Mouse (Mus musculus) adrenal gland, adult 8-10 months (tissue): ENCODE results near the gene Rnf168. TPM values are rescaled to one million over a fixed set of nuclear protein-coding genes. Genes with fewer than 3 reads are reported as not detected.
"Not testable (repeated sequence)": the region's sequence is repeated elsewhere in the genome, so short reads cannot be mapped to it uniquely, and the experiment has no call there.

Experiments
- DNase-seq: peaks from one replicate; pipeline ENCODE4 v3.0.0; 2022
- total RNA-seq, 4 experiments: library from RNA; stranded (reverse); gene quantifications; 2 replicates each; pipeline ENCODE4 v1.2.4; 2022

Gene Rnf168
- 10 to 100 TPM; 24.5 to 30.2 (median 26.0) TPM for total RNA-seq

DNA sequence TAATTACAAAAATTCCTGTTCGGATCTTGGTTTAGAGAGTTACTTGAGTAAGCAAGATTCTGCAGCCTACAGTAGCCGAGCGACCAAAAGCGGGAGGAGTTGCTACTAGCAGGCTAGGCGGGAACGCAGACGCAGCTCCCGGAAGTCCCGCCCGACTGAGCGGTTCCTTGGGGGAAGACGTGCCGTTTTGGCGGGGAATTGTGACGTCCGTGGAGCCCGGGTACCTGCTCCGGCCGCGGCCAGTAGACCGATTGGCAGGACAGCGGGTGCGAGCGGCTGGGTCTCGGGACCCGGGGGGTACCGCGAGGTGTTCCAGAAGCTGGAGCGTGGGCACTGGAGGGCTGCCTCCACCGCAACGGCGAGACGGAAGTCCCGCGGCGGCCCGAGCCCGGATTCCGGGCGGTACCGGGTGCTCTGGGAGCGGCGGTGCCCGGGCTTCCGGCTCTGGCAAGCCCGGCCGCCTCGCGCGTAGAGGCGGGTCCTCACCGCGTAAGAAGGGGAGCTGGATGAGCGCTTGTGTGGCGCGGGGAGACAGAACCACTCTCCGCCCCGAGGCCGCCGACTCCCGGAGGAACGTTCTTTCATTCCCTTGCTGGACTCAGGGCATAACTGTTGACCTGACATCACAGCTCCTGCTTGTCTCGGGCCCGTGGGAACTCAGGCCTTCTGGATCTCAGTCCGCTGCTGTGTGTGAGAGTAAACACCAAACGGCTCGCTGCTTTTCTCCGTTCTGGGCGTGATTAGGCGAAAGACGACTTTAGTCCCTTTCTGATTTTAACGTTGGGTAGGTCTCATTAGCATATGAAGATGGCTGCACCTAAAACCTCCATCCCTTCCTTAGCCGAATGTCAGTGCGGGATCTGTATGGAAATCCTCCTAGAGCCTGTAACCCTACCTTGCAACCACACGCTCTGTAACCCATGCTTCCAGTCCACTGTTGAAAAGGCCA lies at the start of gene Rnf168:
Gene Rnf168 (plus strand): TSS at position 152 of the 949 bp plus-strand sequence.
- DNase-seq, result peak; percentile 88

DNA sequence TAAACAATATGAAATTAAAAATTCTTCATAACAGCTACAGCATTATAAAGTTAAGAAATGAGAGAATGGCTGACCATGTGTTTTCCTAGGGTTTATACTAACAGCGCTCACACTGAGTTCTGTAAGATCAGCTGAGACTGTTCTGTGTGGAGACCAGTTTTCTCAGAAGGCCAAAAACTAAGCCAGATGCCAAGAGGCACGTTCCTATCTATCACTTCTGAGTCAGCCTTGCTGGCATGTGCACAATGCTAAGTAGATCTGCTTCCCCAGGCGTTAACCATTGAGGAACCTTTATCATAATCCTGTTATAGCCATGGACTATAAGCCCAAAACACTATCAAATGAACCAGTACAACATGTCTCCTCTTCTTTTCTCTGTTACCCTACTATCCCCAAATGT lies 45.2 kb upstream of the Rnf168 start:
- peak; percentile 65 for DNase-seq

DNA sequence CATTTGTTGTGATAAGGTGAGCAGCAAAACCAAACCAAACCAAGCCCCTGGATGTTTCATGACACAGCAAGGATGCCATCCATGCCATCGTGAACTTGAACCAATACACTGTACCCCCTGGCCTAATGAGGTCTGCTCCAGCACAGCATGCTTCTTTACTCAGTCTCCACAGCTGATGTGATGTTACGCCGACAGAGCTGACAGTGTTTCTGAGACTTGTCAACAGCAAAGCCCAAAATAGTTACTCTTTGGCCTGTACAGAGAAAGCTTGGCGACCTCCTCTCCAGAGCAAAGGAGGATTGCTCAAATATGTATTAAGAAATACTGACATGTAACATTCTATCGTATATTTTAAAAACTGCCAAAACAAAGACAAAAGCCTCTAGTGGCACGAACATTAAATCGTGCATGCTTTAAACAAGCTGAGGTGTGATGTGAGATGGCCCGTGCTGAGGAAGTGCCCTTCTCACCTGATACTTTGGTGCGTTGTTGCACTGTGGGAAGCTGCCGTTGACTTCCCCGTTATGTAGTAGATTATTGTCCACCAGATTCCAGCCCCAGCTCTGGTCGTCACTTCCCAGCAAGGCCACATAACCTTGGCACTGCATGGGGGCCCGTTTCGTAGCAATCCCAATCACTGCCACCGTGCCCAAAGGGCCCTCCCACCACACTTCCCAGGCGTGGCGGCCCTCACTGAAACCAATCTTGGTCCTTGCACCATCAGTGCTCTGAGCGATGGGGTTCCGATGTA lies 39.2 kb upstream of the Rnf168 start:
- no peak for DNase-seq

DNA sequence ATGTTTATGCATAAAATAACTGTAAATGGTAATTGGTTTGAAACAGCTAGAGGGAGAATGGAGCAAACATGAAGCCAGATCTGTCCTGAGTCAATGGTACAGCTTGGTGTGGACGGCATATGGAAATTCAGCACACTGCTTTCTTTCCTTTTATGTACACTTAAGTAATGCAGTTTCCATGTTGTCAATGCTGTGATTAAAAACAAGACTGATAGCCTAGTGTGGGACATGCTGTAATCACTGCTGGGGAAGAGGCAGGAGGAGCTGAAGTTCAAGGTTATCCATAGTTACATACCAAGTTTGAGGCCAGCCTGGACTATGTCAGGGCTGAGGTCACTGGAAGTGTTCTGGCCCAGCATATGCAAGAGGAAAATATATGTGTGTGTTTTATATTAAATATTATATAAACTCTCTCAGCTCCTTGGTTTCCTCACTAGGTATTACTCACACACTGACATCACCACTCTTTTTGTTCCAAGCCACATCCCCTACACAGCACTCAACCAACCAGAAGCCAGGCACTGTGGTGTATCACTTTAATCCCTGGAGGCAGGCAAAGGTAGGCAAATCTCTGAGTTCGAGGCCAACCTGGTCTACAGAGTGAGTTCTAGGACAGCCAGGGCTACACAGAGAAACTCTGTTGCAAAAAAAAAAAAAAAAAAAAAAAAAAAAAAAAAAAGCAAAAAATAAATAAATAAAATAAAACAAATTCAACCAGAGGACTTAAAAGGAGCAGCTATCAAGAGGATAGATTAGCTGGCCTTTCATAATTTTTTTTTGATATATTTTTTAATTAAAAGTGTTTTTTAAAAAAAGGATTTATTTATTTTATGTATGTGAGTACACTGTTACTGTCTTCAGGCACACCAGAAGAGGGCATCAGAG lies 37.6 kb upstream of the Rnf168 start:
- no peak for DNase-seq

DNA sequence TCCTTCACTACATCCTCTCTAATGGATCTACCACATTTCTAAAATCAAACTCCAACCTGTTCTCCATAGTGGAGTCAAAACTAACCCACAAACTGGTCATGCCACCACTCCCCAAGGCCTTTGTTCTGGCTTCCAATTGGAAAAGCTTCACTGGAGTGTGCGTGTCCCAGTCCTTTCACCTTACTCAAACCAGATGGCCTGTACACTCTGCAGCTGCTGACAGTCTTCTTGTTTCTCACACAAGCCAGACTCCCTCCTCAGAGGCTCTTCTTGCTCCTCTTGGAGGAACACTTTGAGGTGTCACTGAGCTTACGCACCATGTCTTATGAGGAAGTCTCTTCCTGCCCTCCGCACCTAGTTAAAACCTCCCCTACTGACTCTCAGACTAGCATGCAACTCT lies 33.4 kb upstream of the Rnf168 start:
- no peak for DNase-seq

DNA sequence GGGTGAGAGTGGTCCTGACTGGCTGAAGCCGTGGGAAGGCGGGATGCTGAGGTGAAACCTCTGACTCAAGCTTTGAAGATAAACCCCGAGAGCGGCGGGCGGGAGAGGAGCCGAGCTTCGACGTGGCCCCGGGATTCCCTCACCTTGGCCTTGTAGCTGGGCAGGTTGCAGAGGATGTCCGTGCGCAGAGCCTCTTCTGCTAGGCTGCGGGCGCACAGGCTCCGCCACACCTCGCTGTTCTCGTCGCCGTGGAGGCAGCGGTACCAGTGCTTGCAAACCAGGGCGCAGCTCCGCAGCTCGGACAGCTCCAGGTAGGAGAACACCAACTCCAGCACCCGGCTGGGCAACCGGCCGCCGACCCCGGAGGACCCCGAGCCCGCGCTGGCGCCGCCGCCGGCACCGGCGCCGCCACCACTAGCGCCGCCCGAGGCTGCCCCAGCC lies 30.9 kb upstream of the Rnf168 start:
- peak; percentile 45 for DNase-seq

DNA sequence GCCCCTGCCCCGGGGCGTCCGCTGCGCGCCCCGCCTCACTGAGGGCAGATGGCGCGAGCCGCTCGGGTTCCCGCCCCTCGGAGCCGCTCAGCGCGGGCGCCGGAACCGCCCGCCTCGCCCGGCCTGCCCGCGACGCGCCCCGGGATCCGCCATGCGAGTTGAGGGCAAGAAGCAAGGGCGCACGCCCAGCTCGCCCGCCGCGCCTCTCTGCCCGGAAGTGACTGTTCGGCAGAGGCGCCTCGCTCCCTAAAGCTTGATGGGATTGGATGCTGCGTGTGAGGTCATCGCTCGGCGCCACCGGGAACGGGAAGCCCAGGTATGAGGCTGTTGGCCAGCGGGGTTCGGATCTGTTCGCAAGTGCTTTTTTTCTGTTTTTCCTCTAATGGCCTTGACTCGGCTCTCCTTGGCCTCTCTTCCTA lies 30.3 kb upstream of the Rnf168 start, which contains the start of the genes Fbxo45 and Wdr53:
Gene Fbxo45 (minus strand): TSS at position 207 of the 419 bp plus-strand sequence.
Gene Wdr53 (plus strand): TSS at position 276 of the 419 bp plus-strand sequence.
- DNase-seq, result peak; percentile 98

DNA sequence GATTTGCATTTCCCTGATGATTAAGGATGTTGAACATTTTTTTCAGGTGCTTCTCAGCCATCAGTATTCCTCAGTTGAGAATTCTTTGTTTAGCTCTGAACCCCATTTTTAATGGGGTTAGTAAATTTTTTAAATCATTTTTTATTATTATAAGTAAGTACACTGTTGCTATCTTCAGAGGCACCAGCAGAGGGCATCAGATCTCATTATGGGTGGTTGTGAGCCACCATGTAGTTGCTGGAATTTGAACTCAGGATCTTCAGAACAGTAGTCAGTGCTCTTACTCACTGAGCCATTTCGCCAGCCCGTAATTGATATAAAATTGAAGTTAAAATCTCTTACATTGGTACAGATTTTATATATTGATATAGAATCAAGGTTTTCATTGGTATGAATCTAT lies 13.0 kb upstream of the Rnf168 start:
- not testable (repeated sequence) for DNase-seq

DNA sequence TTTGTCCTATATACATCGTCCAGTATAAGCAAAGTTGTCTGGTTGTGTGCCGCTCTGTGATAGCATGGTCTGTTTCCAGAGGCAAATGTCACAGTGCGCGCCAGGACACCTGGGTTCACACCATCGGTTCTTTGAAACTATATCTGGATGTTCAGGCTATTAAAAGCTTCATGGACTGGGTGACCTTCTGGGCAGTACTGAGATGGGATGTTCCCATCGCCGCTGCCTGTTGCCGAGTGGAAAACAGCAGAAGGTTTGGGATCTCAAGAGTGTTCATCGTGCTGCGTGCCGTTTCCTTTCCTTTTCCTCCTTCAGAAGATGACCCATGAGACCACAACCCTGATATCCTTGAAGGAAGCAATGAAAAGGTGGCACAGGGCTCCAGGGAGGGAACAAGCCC lies 6.0 kb upstream of the Rnf168 start, which contains the start of gene Smco1:
Gene Smco1 (plus strand): TSS at position 178 of the 400 bp plus-strand sequence.
- DNase-seq, result no peak

DNA sequence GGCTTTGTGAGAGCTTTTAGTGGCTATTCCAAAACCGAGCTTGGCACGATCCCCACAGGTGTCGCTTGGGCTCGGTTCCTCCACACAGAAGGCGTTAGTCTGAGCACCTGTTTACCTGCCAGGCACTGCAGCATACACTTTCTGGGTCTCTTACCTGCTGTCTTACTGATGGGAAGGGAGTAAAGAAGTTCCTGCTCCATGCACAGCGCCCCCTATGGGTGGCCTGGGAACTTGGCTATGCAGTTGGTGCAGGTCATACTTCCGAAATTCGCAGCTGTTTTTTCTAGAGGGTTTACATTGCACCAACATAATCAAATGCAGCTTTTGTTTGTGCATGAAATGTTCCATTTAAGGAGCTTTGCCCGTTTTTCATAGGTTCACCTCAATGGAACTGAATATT lies 3.9 kb upstream of the Rnf168 start:
- DNase-seq, result no peak

DNA sequence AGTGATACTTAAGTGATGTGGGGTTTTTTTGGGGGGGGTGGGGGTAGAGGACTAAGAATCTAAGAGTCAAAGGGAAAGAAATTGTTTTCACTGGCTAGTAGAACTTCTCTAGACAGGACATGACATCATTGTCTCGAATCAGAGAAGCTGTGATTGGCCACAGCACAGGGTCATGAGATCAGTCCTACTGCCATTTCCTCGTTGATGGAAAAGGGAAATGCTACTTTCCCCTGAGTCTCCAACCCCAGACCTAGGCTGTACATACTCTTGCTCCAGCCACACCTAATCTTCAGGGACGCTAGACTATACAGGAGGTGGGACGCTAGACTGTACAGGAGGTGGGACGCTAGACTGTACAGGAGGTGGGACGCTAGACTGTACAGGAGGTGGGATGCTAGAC lies 2.2 kb upstream of the Rnf168 start:
- no peak for DNase-seq

DNA sequence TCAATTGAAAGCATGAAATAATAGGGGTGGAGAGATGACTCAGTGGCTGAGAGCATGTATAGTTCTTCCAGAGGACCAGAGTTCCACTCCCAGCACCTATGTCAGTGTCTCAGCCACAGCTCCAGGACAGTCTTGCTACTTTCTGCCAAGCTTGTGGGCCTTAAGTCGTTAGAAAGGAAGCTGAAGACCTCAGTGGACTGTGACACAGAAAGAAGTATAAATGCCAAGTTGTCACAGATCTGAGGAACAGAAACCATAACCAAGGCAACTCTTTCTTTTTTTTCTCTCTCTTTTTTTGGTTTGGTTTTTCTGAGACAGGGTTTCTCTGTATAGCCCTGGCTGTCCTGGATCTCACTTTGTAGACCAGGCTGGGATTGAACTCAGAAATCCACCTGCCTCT lies 1.4 kb upstream of the Rnf168 start:
- no peak for DNase-seq

DNA sequence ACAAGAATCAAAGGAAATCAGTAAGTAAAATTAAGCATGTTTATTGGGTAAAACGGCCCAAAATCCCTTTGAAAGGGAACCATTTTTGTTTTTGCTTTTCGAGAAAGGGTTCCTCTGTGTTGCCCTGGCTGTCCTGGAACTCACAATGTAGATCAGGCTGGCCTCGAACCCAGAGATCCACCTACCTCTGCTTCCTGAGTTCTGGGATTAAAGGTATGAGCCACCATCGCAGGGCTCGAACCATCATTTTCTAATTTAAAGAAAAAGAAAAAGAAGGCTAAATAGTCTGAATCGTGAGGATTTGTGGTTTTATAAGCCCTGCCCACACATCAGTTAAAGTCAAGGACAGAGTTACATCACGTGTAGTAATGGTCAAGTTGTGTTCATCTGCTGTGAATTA lies 1.1 kb downstream of the Rnf168 start:
- no peak for DNase-seq

DNA sequence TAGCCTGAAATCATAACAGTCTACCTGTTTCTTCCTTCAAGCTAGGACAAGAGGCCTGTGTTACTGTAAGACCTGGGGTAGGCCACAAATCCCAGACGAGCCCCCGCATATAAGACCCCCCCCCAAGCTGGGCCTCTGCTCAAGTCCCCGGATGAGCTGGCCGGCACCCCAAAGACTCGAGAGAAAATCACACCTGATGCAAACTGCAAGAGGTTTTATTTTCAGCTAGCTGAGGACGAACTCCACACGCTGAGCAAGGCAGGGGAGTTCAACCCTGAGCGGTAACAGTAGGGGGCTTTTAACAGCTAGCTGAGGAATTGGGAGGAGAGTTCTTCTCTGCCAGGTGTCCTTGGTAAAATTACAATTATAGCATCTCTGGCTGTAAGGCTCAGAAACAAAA lies 3.0 kb downstream of the Rnf168 start:
- DNase-seq, result no peak

DNA sequence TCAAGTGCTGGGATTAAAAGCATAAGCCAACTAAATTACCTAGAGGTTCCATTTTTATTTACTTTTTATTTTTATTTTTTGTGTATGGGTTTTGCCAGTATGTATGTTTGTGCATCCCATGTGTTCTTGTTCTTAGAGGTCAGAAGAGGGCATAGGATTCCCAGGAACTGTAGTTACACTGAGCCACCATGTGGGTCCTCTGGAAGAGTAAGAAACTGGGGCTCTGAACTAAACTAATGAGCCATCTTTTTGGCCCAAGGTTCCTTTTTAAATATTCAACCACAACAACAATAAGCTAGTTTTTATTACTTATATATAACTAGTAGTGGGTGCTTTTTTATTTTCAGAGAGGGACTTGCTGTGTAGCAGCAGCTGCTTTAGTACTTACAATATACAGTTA lies 5.3 kb downstream of the Rnf168 start:
- DNase-seq, result no peak

DNA sequence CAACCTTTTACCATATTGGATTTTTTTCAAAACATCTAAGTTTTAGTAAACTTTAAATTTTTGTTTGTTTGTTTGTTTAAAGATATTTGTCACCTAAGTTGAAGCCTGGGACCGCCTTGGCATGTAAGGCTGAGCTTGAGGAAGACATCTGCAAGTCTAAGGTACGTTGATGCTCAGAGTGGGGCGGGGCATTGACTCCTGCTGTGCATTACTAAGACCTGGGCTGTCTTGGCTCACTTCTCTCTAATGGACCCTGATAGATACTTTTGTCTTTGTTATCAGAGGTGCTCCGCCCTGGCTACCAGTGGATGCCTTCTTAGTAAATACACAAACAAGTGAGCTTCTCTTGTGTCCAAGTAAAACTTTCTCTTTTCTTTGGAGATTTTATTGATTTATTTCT lies 14.6 kb downstream of the Rnf168 start:
- DNase-seq, result no peak

DNA sequence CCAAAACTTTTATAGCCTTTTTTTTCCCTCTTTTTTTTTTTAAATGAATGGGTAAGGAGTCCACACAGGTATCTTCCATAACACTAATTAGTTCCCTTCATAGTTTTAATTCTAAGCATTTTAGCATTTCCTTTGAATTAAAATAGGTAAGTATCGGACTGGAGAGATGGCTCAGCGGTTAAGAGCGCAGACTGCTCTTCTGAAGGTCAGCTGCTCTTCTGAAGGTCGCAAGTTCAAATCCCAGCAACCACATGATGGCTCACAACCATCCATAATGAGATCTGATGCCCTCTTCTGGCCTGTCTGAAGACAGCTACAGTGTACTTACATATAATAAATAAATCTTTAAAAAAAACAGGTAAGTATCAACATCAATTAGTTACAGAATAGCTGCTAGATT lies 22.4 kb downstream of the Rnf168 start:
- DNase-seq, result not testable (repeated sequence)

DNA sequence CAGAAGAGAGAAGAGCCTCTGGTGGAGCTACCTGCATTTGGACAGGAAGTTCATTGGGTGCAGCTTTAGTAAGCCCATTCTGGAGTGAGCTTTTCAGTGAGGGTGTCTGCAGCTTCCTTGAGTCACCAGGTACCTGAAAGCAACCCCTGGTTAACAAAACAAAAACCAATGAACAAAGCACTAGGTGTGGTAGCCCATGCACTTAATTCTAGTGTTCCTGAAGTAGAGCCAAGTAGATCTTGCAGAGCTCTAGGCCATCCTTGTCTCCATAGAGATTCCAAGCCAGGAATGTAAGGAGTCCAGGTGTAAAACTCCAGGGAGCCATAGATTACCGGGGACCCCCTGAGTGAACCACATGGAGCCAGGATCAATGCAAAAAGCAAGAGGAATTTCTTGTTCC lies 25.8 kb downstream of the Rnf168 start:
- DNase-seq, result no peak

DNA sequence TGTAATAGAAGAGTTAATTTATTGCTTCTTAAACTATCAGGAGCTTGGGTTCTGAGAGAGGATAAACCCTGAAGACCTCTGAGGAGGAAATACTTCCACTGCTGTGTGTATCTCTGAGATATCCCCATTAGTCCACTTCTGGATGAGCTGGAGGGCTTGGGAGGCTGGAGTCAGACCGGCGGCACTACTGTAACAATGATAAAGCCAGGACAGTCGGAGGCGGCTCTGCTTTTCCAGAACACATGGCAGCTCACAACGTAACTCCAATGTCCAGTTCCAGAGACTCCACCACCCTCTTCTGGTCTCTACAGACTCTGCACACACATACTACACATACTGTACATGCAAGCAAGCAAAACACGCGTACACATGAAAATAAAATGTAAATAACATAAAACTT lies 26.6 kb downstream of the Rnf168 start:
- no peak for DNase-seq

DNA sequence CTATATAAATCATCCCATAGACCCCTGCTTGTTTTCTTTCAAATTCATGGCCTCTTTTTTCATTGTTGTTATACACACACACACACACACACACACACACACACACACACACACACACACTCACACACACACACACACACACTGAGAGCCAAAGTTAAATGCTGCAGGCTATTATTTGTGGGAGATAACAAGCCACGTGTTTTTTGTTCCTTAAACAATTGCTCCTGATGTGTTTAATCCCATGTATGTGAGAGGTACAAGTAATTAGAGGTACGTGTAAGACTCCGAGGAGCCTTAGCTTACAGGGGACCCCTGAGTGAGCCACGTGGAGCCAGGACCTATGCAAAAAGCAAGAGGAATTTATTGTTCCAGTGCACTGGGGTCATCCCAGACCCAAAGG lies 34.7 kb downstream of the Rnf168 start:
- no peak for DNase-seq

DNA sequence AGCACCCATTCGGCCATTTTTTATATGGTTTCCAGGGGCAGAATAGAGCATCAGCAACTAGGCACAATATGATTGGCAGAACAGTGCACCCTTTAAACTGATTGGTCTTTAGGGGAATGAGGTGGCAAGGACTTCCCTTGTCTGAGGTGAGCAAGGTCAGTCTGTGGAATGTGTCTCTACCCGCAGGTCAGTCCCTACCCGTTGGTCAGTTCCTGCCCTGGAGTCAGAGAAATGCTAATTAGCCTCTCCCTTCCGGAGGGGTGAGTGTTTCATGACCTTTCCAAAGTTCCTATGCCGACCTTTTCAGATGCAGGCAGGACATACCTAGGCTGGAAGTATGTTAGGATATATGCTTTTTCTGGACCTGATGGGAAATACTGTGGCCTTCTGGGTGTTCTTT lies 35.1 kb downstream of the Rnf168 start:
- no peak for DNase-seq

DNA sequence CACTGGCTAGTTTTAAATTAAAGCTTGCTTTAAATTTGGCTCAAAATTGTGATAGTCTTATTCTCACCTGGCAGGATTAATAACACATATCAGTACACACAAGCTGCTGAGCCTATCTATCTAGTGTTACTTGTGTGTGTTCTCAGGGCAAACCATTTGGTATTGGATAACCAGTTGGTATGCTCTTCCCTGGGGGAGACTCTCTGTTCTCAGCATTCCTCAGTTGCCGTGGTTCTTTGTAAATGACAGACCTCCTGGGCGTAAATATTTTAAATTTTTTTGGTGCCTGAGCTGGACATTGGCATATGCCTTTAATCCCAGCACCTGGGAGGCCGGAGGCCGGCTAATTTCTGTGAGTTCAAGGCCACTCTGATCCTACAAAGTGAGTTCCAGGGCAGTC lies 35.6 kb downstream of the Rnf168 start:
- no peak for DNase-seq
